Comparison of ENCODE assay signal across 10 mouse cellular contexts in genomic region chr1:164631679-164632078, GRCm38 (mm10).
DNase-seq lines count a peak whose midpoint lies in the region; ATAC-seq lines count a peak whose summit lies in the region.
"Had no signal": no experiment of that assay in that cellular context is flagged by ENCODE, and none has a peak within 500 bp of the region (broad histone marks: within the 10 kb centered on the region; RNA-seq: fewer than 3 reads in every experiment).

No protein-coding gene starts in this region.

- H3K9me3 ChIP-seq in intestine, embryonic 15.5 days, result no peaks in the 10 kb centered on the region
- H3K9me3 ChIP-seq: embryonic facial prominence, embryonic 15.5 days; heart, embryonic 15.5 days had no signal

- 76% methylated on average over 6 of the region's 6 CpGs for WGBS in intestine, embryonic 15.5 days

- no peak overlapping the region for H3K4me3 ChIP-seq in intestine, embryonic 15.5 days (replicated peaks)
- H3K4me3 ChIP-seq: embryonic facial prominence, embryonic 15.5 days; heart, embryonic 15.5 days had no signal

- H3K36me3 ChIP-seq in intestine, embryonic 15.5 days, result no peaks in the 10 kb centered on the region
- H3K36me3 ChIP-seq: embryonic facial prominence, embryonic 15.5 days; heart, embryonic 15.5 days had no signal

- no peak overlapping the region for H3K4me2 ChIP-seq in intestine, embryonic 15.5 days (replicated peaks)
- H3K4me2 ChIP-seq: embryonic facial prominence, embryonic 15.5 days; heart, embryonic 15.5 days had no signal

- no peak overlapping the region for H3K27ac ChIP-seq in intestine, embryonic 15.5 days
- H3K27ac ChIP-seq: embryonic facial prominence, embryonic 15.5 days; heart, embryonic 15.5 days had no signal

- DNase-seq in layer of hippocampus, adult 11-12 months (ENCODE audit: low spot score), result peak; percentile 15
- no peak for DNase-seq in layer of hippocampus, postnatal 14 days (ENCODE audit: low spot score in 2 of 2)
- DNase-seq in urinary bladder, postnatal 36 days (ENCODE audit: low spot score in 2 of 2), result peak; percentile 8 to 44
- DNase-seq in urinary bladder, adult 2 months (ENCODE audit: low spot score), result no peak
- peak; percentile 62 for DNase-seq in gonadal fat pad, adult 2 months (ENCODE audit: low read depth)
- no peak for DNase-seq in testis, postnatal 10 days (ENCODE audit: low spot score)
- DNase-seq: kidney, postnatal 4 days had no signal

- H3K27me3 ChIP-seq in intestine, embryonic 15.5 days (replicated peaks), result no peaks in the 10 kb centered on the region
- H3K27me3 ChIP-seq: embryonic facial prominence, embryonic 15.5 days; heart, embryonic 15.5 days had no signal

- ATAC-seq in intestine, embryonic 15.5 days, result no peak

- H3K4me1 ChIP-seq in intestine, embryonic 15.5 days (replicated peaks), result no peaks in the 10 kb centered on the region
- H3K4me1 ChIP-seq: embryonic facial prominence, embryonic 15.5 days had no signal

- no peak overlapping the region for H3K9ac ChIP-seq in intestine, embryonic 15.5 days
- H3K9ac ChIP-seq: embryonic facial prominence, embryonic 15.5 days; heart, embryonic 15.5 days had no signal

Comparison
In these comparisons a context has a peak if more than half of its experiments do, and no peak if none do; other contexts are left out.
1. DNase-seq: peak in layer of hippocampus, adult 11-12 months (single experiment), urinary bladder, postnatal 36 days (2 of 2) and gonadal fat pad, adult 2 months (single experiment); none in layer of hippocampus, postnatal 14 days (0 of 2), urinary bladder, adult 2 months (single experiment) and testis, postnatal 10 days (single experiment).